In the genomic region with DNA sequence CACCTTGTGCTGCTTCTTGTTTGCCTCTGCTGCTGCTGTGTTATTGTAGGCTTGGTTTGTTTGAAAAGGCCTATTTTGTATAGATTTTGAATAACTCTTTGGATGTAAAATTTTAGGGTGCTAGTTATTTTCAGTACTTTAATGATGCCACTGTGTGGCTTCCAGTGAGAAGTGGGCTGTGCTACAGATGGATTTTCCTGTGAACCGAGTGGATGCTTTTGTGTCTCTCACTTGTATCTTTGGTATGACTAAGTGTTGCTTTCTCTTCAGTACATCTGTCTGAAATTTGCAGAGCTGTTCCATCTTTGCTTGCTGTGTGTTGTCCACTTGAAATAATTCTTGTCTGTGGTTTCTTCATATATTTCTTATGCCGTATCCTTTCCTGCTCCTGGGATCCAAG, we compare ENCODE assay signal across 33 mouse cellular contexts.
DNase-seq lines count a peak whose midpoint lies in the region; ATAC-seq lines count a peak whose summit lies in the region.
"Had no signal": no experiment of that assay in that cellular context is flagged by ENCODE, and none has a peak within 500 bp of the region (broad histone marks: within the 10 kb centered on the region; RNA-seq: fewer than 3 reads in every experiment).

No protein-coding gene starts in this region.

- H3K9me3 ChIP-seq in forebrain, embryonic 10.5 days, result no peaks in the 10 kb centered on the region
- H3K9me3 ChIP-seq: embryonic facial prominence, embryonic 12.5 days; forebrain, embryonic 15.5 days; heart, embryonic 12.5 days; kidney, embryonic 15.5 days; limb, embryonic 12.5 days; liver, embryonic 15.5 days; midbrain, embryonic 10.5 days; midbrain, embryonic 15.5 days; neural tube, embryonic 15.5 days had no signal

- H3K36me3 ChIP-seq in forebrain, embryonic 10.5 days (replicated peaks), result no peaks in the 10 kb centered on the region
- H3K36me3 ChIP-seq: embryonic facial prominence, embryonic 12.5 days; forebrain, embryonic 15.5 days; heart, embryonic 12.5 days; kidney, embryonic 15.5 days; limb, embryonic 12.5 days; liver, embryonic 15.5 days; midbrain, embryonic 10.5 days; midbrain, embryonic 15.5 days; neural tube, embryonic 15.5 days had no signal

- peak; percentile 99 for ATAC-seq in frontal cortex, adult (ENCODE audit: low TSS enrichment)
- ATAC-seq: forebrain, embryonic 15.5 days; midbrain, embryonic 15.5 days had no signal

- no peak overlapping the region for H3K4me3 ChIP-seq in forebrain, embryonic 10.5 days
- H3K4me3 ChIP-seq: embryonic facial prominence, embryonic 12.5 days; forebrain, embryonic 15.5 days; heart, adult 2 months; heart, embryonic 12.5 days; kidney, embryonic 15.5 days; limb, embryonic 12.5 days; liver, embryonic 15.5 days; midbrain, embryonic 10.5 days; midbrain, embryonic 15.5 days; neural tube, embryonic 15.5 days had no signal

- H3K27me3 ChIP-seq in forebrain, embryonic 10.5 days (ENCODE audit: poor library complexity, severe bottlenecking), result no peaks in the 10 kb centered on the region
- H3K27me3 ChIP-seq: CH12.LX; embryonic facial prominence, embryonic 12.5 days; forebrain, embryonic 15.5 days; heart, embryonic 12.5 days; kidney, embryonic 15.5 days; limb, embryonic 12.5 days; liver, embryonic 15.5 days; midbrain, embryonic 15.5 days; neural tube, embryonic 15.5 days had no signal

- intact Hi-C loops in left cerebral cortex, postnatal 4 days (cut with DNase I), result no loop called here
- intact Hi-C loops in left cerebral cortex, postnatal 14 days (cut with DNase I), result no loop called here

- no peak overlapping the region for H3K27ac ChIP-seq in forebrain, embryonic 10.5 days
- H3K27ac ChIP-seq: embryonic facial prominence, embryonic 12.5 days; forebrain, embryonic 15.5 days; heart, adult 2 months; hindbrain, embryonic 14.5 days; kidney, embryonic 15.5 days; limb, embryonic 12.5 days; liver, embryonic 15.5 days; midbrain, embryonic 10.5 days; midbrain, embryonic 15.5 days; neural tube, embryonic 15.5 days had no signal

- DNase-seq in frontal cortex, postnatal 14 days (ENCODE audit: low spot score in 2 of 2), result no peak
- DNase-seq in left cerebral cortex, adult 11 months (ENCODE audit: low spot score), result peak; percentile 38
- no peak for DNase-seq in left cerebral cortex, postnatal 4 days
- peak; percentile 82 for DNase-seq in brain, adult 2 months (ENCODE audit: low read depth, low spot score)
- DNase-seq in left cerebral cortex, postnatal 14 days (ENCODE audit: low spot score in 2 of 2), result peak; percentile 37 to 49
- no peak for DNase-seq in forebrain, embryonic 10.5 days (ENCODE audit: extremely low spot score, low spot score)
- DNase-seq in adrenal gland, postnatal 36 days, result no peak
- DNase-seq: adrenal gland, adult 8-10 months; cerebellum, adult 11-12 months; cerebellum, adult 9-11 months; embryo, embryonic 11 days; heart, adult 2 months; heart, postnatal 4 days; kidney, adult 18-20 months; kidney, postnatal 25 days; lung, embryonic 14.5 days; lung, postnatal 14 days; retina, postnatal 1 day; spleen, adult 18-20 months; thymus, adult 18-20 months; thymus, postnatal 25 days had no signal

- WGBS in forebrain, embryonic 10.5 days, result 91% methylated on average over 2 of the region's 2 CpGs

- H3K4me1 ChIP-seq in forebrain, embryonic 10.5 days, result no peaks in the 10 kb centered on the region
- H3K4me1 ChIP-seq: embryonic facial prominence, embryonic 12.5 days; forebrain, embryonic 15.5 days; kidney, embryonic 15.5 days; liver, embryonic 15.5 days; midbrain, embryonic 10.5 days; midbrain, embryonic 15.5 days; neural tube, embryonic 15.5 days had no signal

Comparison
In these comparisons a context has a peak if more than half of its experiments do, and no peak if none do; other contexts are left out.
1. DNase-seq: peak in left cerebral cortex, adult 11 months (single experiment), brain, adult 2 months (single experiment) and left cerebral cortex, postnatal 14 days (2 of 2); none in frontal cortex, postnatal 14 days (0 of 2), left cerebral cortex, postnatal 4 days (single experiment), forebrain, embryonic 10.5 days (single experiment) and adrenal gland, postnatal 36 days (0 of 2).